Mouse (Mus musculus): ENCODE measurements around the gene Gbe1. TPM values are rescaled to one million over a fixed set of nuclear protein-coding genes. Genes with fewer than 3 reads are reported as not detected.

Gbe1 gene
- polyA plus RNA-seq, 1 experiment, result 10.7 TPM

DNA sequence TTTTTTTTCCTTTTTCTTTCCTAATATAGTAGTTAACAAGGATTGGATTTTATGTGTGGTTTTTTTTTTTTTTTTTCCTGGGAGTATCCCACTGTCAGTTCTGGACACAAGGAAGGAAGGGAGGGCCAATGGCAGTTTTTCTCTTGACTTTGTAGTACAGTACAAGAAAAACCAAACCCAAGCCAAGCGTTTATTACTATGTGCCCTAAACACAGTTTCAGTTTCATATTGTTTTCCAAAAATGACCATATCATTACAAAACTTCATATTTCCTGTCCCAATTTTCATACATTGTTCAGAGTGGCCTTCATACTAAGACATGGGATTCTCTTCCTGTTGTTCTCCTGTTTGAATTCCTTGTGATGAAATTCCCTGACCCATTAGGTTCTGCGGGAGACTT is 94.0 kb downstream of the Gbe1 start:
- TF ChIP-seq CTCF (IDR thresholded peaks at IDR 0.05; ENCODE audit: extremely low read depth, insufficient read depth, low read length) (no peak), POLR2A (IDR thresholded peaks at IDR 0.05; ENCODE audit: extremely low read depth, insufficient read depth, low read length) (no peak)

DNA sequence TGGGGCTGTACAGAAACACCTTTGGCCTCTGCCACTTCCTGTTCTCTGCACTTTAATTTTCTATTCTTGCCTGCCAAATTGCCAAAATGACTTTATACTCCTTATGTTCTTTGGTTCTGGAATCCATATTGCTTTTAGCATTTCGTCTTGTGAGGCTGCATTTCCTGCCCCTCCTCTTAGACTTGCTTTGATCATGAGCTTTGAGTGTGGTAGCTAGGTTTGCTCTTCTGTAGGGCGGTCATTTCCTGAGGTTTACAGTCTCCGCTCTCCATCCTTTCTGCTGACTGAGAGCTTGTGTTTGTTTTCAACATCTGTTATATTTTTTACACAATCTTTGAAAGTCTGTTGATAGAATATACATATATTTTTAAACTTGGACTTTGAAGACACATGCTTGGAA is 107.3 kb downstream of the Gbe1 start:
- Histone ChIP-seq H3K4me1 (ENCODE audit: control insufficient read depth, insufficient read depth, low read length) (no peaks in the 10 kb centered on the region), H3K4me3 (ENCODE audit: insufficient read depth, low read length) (no peak overlapping the region), H3K27ac (ENCODE audit: insufficient read depth, low read length) (no peak overlapping the region)
- TF ChIP-seq POLR2A (IDR thresholded peaks at IDR 0.05; ENCODE audit: extremely low read depth, insufficient read depth, low read length) (no peak), CTCF (IDR thresholded peaks at IDR 0.05; ENCODE audit: extremely low read depth, insufficient read depth, low read length) (no peak)

More for the DNA sequence above, 94.0 kb downstream of the Gbe1 start:
- Histone ChIP-seq H3K27ac (ENCODE audit: insufficient read depth, low read length) (no peak overlapping the region), H3K4me1 (ENCODE audit: control insufficient read depth, insufficient read depth, low read length) (no peaks in the 10 kb centered on the region), H3K4me3 (ENCODE audit: insufficient read depth, low read length) (no peak overlapping the region)

- H3K4me3 ChIP-seq (ENCODE audit: insufficient read depth, low read length), result no peak overlapping the region
- TF ChIP-seq CTCF (IDR thresholded peaks at IDR 0.05; ENCODE audit: extremely low read depth, insufficient read depth, low read length) (no peak), POLR2A (IDR thresholded peaks at IDR 0.05; ENCODE audit: extremely low read depth, insufficient read depth, low read length) (no peak)
These were observed 135.8 kb downstream of the Gbe1 start for GRCm38 (mm10) chr16:70449520-70449919.

DNA sequence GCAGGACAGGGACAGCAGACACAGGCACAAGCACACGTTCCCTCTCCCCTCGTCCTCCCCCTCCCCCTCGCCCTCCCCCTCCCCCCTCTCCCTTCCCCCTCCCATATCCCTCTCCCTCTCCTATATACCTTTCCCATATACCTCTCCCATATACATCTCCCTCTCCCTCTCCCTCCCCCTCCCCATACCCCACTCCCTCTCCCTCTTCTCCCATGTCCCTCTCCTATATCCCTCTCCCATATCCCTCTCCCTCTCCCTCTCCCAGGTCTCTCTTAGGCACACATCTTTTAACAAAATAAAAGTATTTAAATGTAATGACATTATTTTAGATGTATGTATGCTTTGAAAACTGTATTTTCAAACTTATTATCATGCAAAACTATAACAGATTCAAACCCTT is 161.8 kb downstream of the Gbe1 start:
- TF ChIP-seq CTCF (IDR thresholded peaks at IDR 0.05; ENCODE audit: extremely low read depth, insufficient read depth, low read length) (no peak), POLR2A (IDR thresholded peaks at IDR 0.05; ENCODE audit: extremely low read depth, insufficient read depth, low read length) (no peak)
- Histone ChIP-seq H3K4me1 (ENCODE audit: control insufficient read depth, insufficient read depth, low read length) (no peaks in the 10 kb centered on the region), H3K4me3 (ENCODE audit: insufficient read depth, low read length) (no peak overlapping the region), H3K27ac (ENCODE audit: insufficient read depth, low read length) (no peak overlapping the region)

More at GRCm38 (mm10) chr16:70449520-70449919, 135.8 kb downstream of the Gbe1 start:
- H3K4me1 ChIP-seq (ENCODE audit: control insufficient read depth, insufficient read depth, low read length), result no peaks in the 10 kb centered on the region
- no peak overlapping the region for H3K27ac ChIP-seq (ENCODE audit: insufficient read depth, low read length)

DNA sequence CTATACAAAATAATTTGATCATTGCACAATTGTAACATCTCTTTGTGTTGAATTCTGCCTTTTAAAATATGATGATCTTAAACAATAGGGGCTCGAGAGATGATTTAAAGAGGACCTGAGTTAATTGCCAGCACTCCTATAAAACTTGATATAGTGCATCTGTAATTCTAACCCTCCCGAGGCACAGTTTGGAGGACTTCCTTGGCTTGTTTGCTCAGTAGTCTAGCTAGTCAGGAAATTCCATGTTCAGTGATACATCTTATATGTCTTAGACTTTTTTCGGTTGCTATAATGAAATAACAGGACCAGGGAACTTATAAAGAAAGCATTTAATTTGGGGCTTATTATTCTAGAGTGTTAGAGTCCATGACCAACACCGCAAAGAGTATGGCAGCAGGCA is 162.4 kb downstream of the Gbe1 start:
- Histone ChIP-seq H3K4me1 (ENCODE audit: control insufficient read depth, insufficient read depth, low read length) (no peaks in the 10 kb centered on the region), H3K4me3 (ENCODE audit: insufficient read depth, low read length) (no peak overlapping the region), H3K27ac (ENCODE audit: insufficient read depth, low read length) (no peak overlapping the region)
- TF ChIP-seq CTCF (IDR thresholded peaks at IDR 0.05; ENCODE audit: extremely low read depth, insufficient read depth, low read length), result no peak
- no peak for TF ChIP-seq POLR2A (IDR thresholded peaks at IDR 0.05; ENCODE audit: extremely low read depth, insufficient read depth, low read length)

GRCm38 (mm10) chr16:70480494-70480893 is 166.7 kb downstream of the Gbe1 start:
- no peak overlapping the region for H3K27ac ChIP-seq (ENCODE audit: insufficient read depth, low read length)
- H3K4me1 ChIP-seq (ENCODE audit: control insufficient read depth, insufficient read depth, low read length), result no peaks in the 10 kb centered on the region
- TF ChIP-seq CTCF (IDR thresholded peaks at IDR 0.05; ENCODE audit: extremely low read depth, insufficient read depth, low read length) (no peak), POLR2A (IDR thresholded peaks at IDR 0.05; ENCODE audit: extremely low read depth, insufficient read depth, low read length) (no peak)
- H3K4me3 ChIP-seq (ENCODE audit: insufficient read depth, low read length), result no peak overlapping the region

DNA sequence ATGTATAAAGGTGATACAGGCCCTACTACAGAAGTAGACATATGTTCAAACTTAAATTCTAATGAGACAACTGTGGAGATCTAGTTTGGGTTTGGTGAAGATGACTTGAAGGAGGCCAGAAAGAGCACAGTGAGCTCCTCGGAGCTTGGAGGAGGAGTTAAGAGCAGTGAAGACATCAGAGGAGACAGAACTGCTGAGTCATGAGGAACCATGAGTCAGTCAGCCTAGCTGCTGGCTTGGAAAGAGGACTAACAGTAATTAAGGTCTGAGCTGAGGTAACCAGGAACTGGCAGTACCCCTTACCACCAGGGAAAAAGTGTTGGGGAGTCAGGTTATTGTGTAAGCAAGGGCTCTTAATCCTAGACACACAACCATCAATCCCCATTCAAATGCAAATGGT is 192.7 kb downstream of the Gbe1 start:
- no peak overlapping the region for H3K27ac ChIP-seq (ENCODE audit: insufficient read depth, low read length)
- TF ChIP-seq POLR2A (IDR thresholded peaks at IDR 0.05; ENCODE audit: extremely low read depth, insufficient read depth, low read length) (no peak), CTCF (IDR thresholded peaks at IDR 0.05; ENCODE audit: extremely low read depth, insufficient read depth, low read length) (no peak)
- no peaks in the 10 kb centered on the region for H3K4me1 ChIP-seq (ENCODE audit: control insufficient read depth, insufficient read depth, low read length)
- no peak overlapping the region for H3K4me3 ChIP-seq (ENCODE audit: insufficient read depth, low read length)

DNA sequence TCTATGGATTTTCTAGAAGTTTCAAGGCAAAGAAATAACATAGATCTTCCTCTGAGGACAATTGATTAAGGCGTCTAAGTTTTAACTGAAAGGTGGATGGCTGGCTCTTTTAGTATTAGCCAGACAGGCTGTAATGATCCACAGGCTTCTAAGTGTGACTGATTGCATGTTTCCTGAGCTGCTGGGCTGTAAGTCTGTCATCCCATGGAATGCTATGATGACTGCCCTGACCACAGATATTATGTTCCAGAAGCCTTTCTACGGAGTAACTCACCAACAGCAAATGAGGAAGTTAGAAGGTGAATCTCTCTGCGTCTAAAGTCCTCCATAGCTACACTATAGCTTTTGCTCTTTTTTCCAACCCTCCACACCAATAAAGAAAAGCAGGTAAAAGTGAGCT is 197.2 kb downstream of the Gbe1 start:
- H3K4me3 ChIP-seq (ENCODE audit: insufficient read depth, low read length), result no peak overlapping the region
- TF ChIP-seq CTCF (IDR thresholded peaks at IDR 0.05; ENCODE audit: extremely low read depth, insufficient read depth, low read length) (no peak), POLR2A (IDR thresholded peaks at IDR 0.05; ENCODE audit: extremely low read depth, insufficient read depth, low read length) (no peak)
- no peaks in the 10 kb centered on the region for H3K4me1 ChIP-seq (ENCODE audit: control insufficient read depth, insufficient read depth, low read length)
- no peak overlapping the region for H3K27ac ChIP-seq (ENCODE audit: insufficient read depth, low read length)

- no peak for TF ChIP-seq POLR2A (IDR thresholded peaks at IDR 0.05; ENCODE audit: extremely low read depth, insufficient read depth, low read length)
- TF ChIP-seq CTCF (IDR thresholded peaks at IDR 0.05; ENCODE audit: extremely low read depth, insufficient read depth, low read length), result no peak
- no peak overlapping the region for H3K27ac ChIP-seq (ENCODE audit: insufficient read depth, low read length)
- H3K4me1 ChIP-seq (ENCODE audit: control insufficient read depth, insufficient read depth, low read length), result no peaks in the 10 kb centered on the region
- no peak overlapping the region for H3K4me3 ChIP-seq (ENCODE audit: insufficient read depth, low read length)
These were observed 209.1 kb downstream of the Gbe1 start for GRCm38 (mm10) chr16:70522861-70523260.

DNA sequence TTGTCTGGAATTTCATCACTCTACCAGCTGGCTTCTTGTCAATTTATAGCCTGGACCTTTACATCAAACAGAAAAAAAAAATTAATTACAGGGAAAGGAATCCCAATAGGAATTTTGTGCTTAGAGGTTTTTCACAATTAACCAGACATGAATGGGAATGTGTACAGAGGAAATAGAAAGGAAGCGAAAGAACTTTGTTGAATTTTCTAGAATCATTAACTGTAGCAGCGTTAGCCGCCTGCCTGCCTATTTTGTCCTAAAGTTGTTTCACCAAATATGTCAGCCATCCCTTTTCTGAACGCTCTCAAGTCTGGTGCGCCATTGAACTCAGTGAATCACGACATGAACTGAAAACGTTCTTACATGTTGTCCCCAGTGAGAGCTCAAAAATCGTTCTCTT is 209.8 kb downstream of the Gbe1 start:
- no peaks in the 10 kb centered on the region for H3K4me1 ChIP-seq (ENCODE audit: control insufficient read depth, insufficient read depth, low read length)
- TF ChIP-seq POLR2A (IDR thresholded peaks at IDR 0.05; ENCODE audit: extremely low read depth, insufficient read depth, low read length) (no peak), CTCF (IDR thresholded peaks at IDR 0.05; ENCODE audit: extremely low read depth, insufficient read depth, low read length) (no peak)
- H3K27ac ChIP-seq (ENCODE audit: insufficient read depth, low read length), result no peak overlapping the region
- H3K4me3 ChIP-seq (ENCODE audit: insufficient read depth, low read length), result no peak overlapping the region
